11 mouse cellular contexts compared by ENCODE assay signal in the genomic region with DNA sequence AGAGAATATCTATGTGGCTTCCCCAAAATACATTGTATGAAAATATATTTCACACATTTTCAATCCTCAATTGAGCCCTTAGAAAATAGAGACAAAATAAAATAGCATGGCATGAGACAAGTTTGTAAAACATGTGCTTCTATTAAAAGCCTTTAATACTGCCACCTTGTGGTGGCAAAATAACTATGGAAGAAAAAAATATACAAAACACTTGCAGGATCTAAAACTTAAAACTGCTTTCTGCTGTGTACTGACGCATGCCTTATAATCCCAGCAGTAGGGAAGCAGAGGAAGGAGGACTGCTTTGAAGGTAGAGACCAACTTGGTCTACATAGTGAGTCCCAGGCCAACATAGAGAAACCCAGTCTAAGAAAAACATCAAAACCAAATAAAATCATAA. TPM values are rescaled to one million over a fixed set of nuclear protein-coding genes. Genes with fewer than 3 reads are reported as not detected.
A peak's percentile ranks its signal among the peaks of the same experiment; 100 is the strongest.
DNase-seq lines count a peak whose midpoint lies in the region; ATAC-seq lines count a peak whose summit lies in the region.
"Had no signal": no experiment of that assay in that cellular context is flagged by ENCODE, and none has a peak within 500 bp of the region (broad histone marks: within the 10 kb centered on the region; RNA-seq: fewer than 3 reads in every experiment).

No protein-coding gene starts in this region.

- WGBS in forebrain, embryonic 16.5 days: 41% methylated on average over 1 of the region's 1 CpGs
- 61% methylated on average over 1 of the region's 1 CpGs for WGBS in forebrain, embryonic 10.5 days
- 49% methylated on average over 1 of the region's 1 CpGs for WGBS in liver, embryonic 13.5 days (ENCODE audit: insufficient replicate concordance)
- 50% methylated on average over 1 of the region's 1 CpGs for WGBS in liver, embryonic 11.5 days

- 0 out of 2 replicates have a peak, but pooled peaks have one; percentile 31 for ATAC-seq in forebrain, embryonic 16.5 days
- ATAC-seq in liver, embryonic 13.5 days (ENCODE audit: low read depth): no peak
- no peak for ATAC-seq in liver, embryonic 11.5 days (replicated peaks; ENCODE audit: low FRiP score)

- no peak overlapping the region for H3K4me3 ChIP-seq in forebrain, embryonic 16.5 days (replicated peaks; ENCODE audit: low read length)
- H3K4me3 ChIP-seq in forebrain, embryonic 10.5 days: no peak overlapping the region
- no peak overlapping the region for H3K4me3 ChIP-seq in liver, embryonic 13.5 days (replicated peaks)
- no peak overlapping the region for H3K4me3 ChIP-seq in liver, embryonic 11.5 days (ENCODE audit: low read depth, low read length)
- H3K4me3 ChIP-seq: midbrain, embryonic 10.5 days had no signal

- H3K4me1 ChIP-seq in forebrain, embryonic 16.5 days (replicated peaks; ENCODE audit: control insufficient read depth, insufficient read depth, low read length): no peaks in the 10 kb centered on the region
- H3K4me1 ChIP-seq in forebrain, embryonic 10.5 days: no peaks in the 10 kb centered on the region
- peaks cover 25% of the 10 kb centered on the region for H3K4me1 ChIP-seq in liver, embryonic 13.5 days (replicated peaks)
- no peaks in the 10 kb centered on the region for H3K4me1 ChIP-seq in liver, embryonic 11.5 days (replicated peaks; ENCODE audit: control insufficient read depth, insufficient read depth, low read length)
- H3K4me1 ChIP-seq: midbrain, embryonic 10.5 days had no signal

- no peaks in the 10 kb centered on the region for H3K9me3 ChIP-seq in forebrain, embryonic 16.5 days (ENCODE audit: control insufficient read depth, low read length)
- H3K9me3 ChIP-seq in forebrain, embryonic 10.5 days: no peaks in the 10 kb centered on the region
- no peaks in the 10 kb centered on the region for H3K9me3 ChIP-seq in liver, embryonic 13.5 days (replicated peaks)
- H3K9me3 ChIP-seq in liver, embryonic 11.5 days (ENCODE audit: control insufficient read depth, low read length): no peaks in the 10 kb centered on the region
- H3K9me3 ChIP-seq: midbrain, embryonic 10.5 days had no signal

- no peak overlapping the region for H3K27ac ChIP-seq in forebrain, embryonic 16.5 days (ENCODE audit: low read length)
- H3K27ac ChIP-seq in forebrain, embryonic 10.5 days: no peak overlapping the region
- peak overlapping the region; percentile 54; the same call in 1 of the 2 replicates for H3K27ac ChIP-seq in liver, embryonic 13.5 days
- H3K27ac ChIP-seq in liver, embryonic 11.5 days (ENCODE audit: low read depth, low read length): no peak overlapping the region
- H3K27ac ChIP-seq: midbrain, embryonic 10.5 days had no signal

- H3K27me3 ChIP-seq in forebrain, embryonic 16.5 days (replicated peaks; ENCODE audit: control insufficient read depth, insufficient read depth, low read length): no peaks in the 10 kb centered on the region
- H3K27me3 ChIP-seq in forebrain, embryonic 10.5 days (ENCODE audit: poor library complexity, severe bottlenecking): no peaks in the 10 kb centered on the region
- H3K27me3 ChIP-seq in liver, embryonic 13.5 days: no peaks in the 10 kb centered on the region
- H3K27me3 ChIP-seq in liver, embryonic 11.5 days (replicated peaks; ENCODE audit: control insufficient read depth, insufficient read depth, low read length): no peaks in the 10 kb centered on the region

- no peaks in the 10 kb centered on the region for H3K36me3 ChIP-seq in forebrain, embryonic 16.5 days (ENCODE audit: control insufficient read depth, insufficient read depth)
- no peaks in the 10 kb centered on the region for H3K36me3 ChIP-seq in forebrain, embryonic 10.5 days (replicated peaks)
- H3K36me3 ChIP-seq in liver, embryonic 13.5 days: no peaks in the 10 kb centered on the region
- H3K36me3 ChIP-seq in liver, embryonic 11.5 days (ENCODE audit: control insufficient read depth, insufficient read depth, low read length): no peaks in the 10 kb centered on the region
- H3K36me3 ChIP-seq: midbrain, embryonic 10.5 days had no signal

- no peak for DNase-seq in forebrain, embryonic 10.5 days (ENCODE audit: extremely low spot score, low spot score)
- DNase-seq in liver, embryonic 13.5 days: no peak
- DNase-seq in liver, embryonic 11.5 days (ENCODE audit: low spot score): no peak
- peak; percentile 45 for DNase-seq in ZHBTc4 (ENCODE audit: low read depth, low spot score)
- DNase-seq in retina, adult 2 months (ENCODE audit: low read depth, low spot score): peak; percentile 8
- no peak for DNase-seq in spleen, postnatal 14 days (ENCODE audit: low spot score in 2 of 2)
- no peak for DNase-seq in spleen, postnatal 10 days (ENCODE audit: low spot score in 2 of 2)
- DNase-seq: heart, postnatal 14 days; right cerebral cortex, postnatal 14 days had no signal

- no peak overlapping the region for H3K4me2 ChIP-seq in forebrain, embryonic 16.5 days (ENCODE audit: low read length)
- H3K4me2 ChIP-seq in liver, embryonic 13.5 days: no peak overlapping the region
- no peak overlapping the region for H3K4me2 ChIP-seq in liver, embryonic 11.5 days

- no peak overlapping the region for H3K9ac ChIP-seq in forebrain, embryonic 16.5 days (replicated peaks; ENCODE audit: low read depth, low read length)
- no peak overlapping the region for H3K9ac ChIP-seq in liver, embryonic 13.5 days
- H3K9ac ChIP-seq in liver, embryonic 11.5 days (ENCODE audit: low read depth, low read length): no peak overlapping the region

RNA-seq across cellular contexts. Expression of gene Trim59, which starts 19.4 kb away (rescaled TPM):
- polyA plus RNA-seq in forebrain, embryonic 16.5 days (2015; fragmentation: Nextera tagmentation; extraction: Ambion mirVana): 72.8 and 89.6 TPM in 2 replicates
- polyA plus RNA-seq in forebrain, embryonic 10.5 days (2016; fragmentation: Nextera tagmentation; extraction: Ambion mirVana): 209 and 217 TPM in 2 replicates
- 135 and 164 TPM in 2 replicates for polyA plus RNA-seq in liver, embryonic 13.5 days (2015; fragmentation: Nextera tagmentation; extraction: Ambion mirVana)
- polyA plus RNA-seq in liver, embryonic 11.5 days (2014; fragmentation: Nextera tagmentation; extraction: Ambion mirVana): 121 and 130 TPM in 2 replicates

RNA-seq across cellular contexts. Expression of gene Smc4, which starts 59.5 kb away (rescaled TPM):
- polyA plus RNA-seq in forebrain, embryonic 16.5 days (2015; fragmentation: Nextera tagmentation; extraction: Ambion mirVana): 73.0 and 85.9 TPM in 2 replicates
- polyA plus RNA-seq in forebrain, embryonic 10.5 days (2016; fragmentation: Nextera tagmentation; extraction: Ambion mirVana): 195 and 211 TPM in 2 replicates
- polyA plus RNA-seq in liver, embryonic 13.5 days (2015; fragmentation: Nextera tagmentation; extraction: Ambion mirVana): 166 and 219 TPM in 2 replicates
- 200 and 213 TPM in 2 replicates for polyA plus RNA-seq in liver, embryonic 11.5 days (2014; fragmentation: Nextera tagmentation; extraction: Ambion mirVana)

RNA-seq across cellular contexts. Expression of gene Ift80, which starts 59.6 kb away (rescaled TPM):
- 9.6 and 13.2 TPM in 2 replicates for polyA plus RNA-seq in forebrain, embryonic 16.5 days (2015; fragmentation: Nextera tagmentation; extraction: Ambion mirVana)
- 17.4 and 19.3 TPM in 2 replicates for polyA plus RNA-seq in forebrain, embryonic 10.5 days (2016; fragmentation: Nextera tagmentation; extraction: Ambion mirVana)
- polyA plus RNA-seq in liver, embryonic 13.5 days (2015; fragmentation: Nextera tagmentation; extraction: Ambion mirVana): 5.9 and 7.1 TPM in 2 replicates
- 10.0 and 10.9 TPM in 2 replicates for polyA plus RNA-seq in liver, embryonic 11.5 days (2014; fragmentation: Nextera tagmentation; extraction: Ambion mirVana)

Comparison
In these comparisons a context has a peak if more than half of its experiments do, and no peak if none do; other contexts are left out.
1. DNase-seq: peak in ZHBTc4 (single experiment) and retina, adult 2 months (single experiment); none in forebrain, embryonic 10.5 days (single experiment), liver, embryonic 13.5 days (single experiment), liver, embryonic 11.5 days (single experiment), spleen, postnatal 14 days (0 of 2) and spleen, postnatal 10 days (0 of 2).